Mouse (Mus musculus): ENCODE measurements around the gene Tespa1.

DNA sequence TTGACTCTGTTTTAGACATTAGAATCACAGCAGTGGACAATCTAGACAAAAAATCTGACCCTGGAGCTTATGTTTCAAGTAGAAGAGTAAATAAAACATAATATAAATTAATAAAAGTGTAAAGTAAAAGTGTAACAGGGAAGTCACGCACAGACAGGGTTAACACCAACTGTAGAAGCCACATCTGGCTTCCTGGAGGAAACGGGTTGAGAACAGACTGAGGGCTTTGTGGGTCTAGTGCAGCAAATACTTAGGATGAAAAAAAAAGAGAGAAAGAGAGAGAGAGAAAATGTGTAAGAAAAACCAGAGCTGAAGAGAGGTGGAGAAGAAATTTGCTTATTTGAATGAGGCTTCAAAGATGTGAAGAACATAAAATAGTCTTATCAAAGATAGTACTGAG, 14.9 kb downstream of the Tespa1 start:
- no peak for TF ChIP-seq CTCF (IDR thresholded peaks at IDR 0.05; ENCODE audit: borderline replicate concordance, control insufficient read depth, extremely low read depth, insufficient read depth, low read length, poor library complexity)
- no peak for TF ChIP-seq POLR2A (IDR thresholded peaks at IDR 0.05; ENCODE audit: control insufficient read depth, extremely low read depth, insufficient read depth, low read length, poor library complexity)
